Mouse (Mus musculus) B cell, adult 67 days (primary cell): Measurements from ENCODE around the gene Magea10. TPM values are rescaled to one million over a fixed set of nuclear protein-coding genes. Genes with fewer than 3 reads are reported as not detected.

ENCODE experiments used
- total RNA-seq, 2 experiments: library from RNA; stranded (reverse); gene quantifications; 4 replicates each; pipeline ENCODE4 v1.2.4; 2023

The Magea10 gene
- not detected for total RNA-seq

DNA sequence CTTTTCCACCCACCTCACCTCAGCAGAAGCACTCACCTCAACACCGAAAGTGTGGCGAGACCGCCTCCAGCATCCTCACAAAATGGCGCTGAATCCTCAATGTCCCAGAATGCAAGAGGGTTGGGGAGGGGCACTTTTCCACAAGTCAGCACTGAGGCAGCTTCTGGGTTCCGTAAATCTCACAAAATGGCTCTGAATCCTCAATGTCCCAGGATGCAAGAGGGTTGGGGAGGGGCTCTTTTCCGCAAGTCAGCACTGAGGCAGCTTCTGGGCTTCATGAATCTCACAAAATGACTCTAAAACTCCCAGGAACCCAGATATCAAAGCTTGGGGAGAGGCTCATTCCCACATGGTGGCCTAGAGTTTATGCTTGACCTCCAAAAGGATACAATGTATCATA, at the start of gene Magea10:
TSS of gene Magea10 (minus strand) at position 101 of the 400 bp plus-strand sequence.

Other genes with a start within 250 kb of the Magea10 start
- gene Magea4, start 164.8 kb downstream of the Magea10 start, total RNA-seq = not detected
- not detected for gene Gabre, start 112.1 kb downstream of the Magea10 start, total RNA-seq